Mouse (Mus musculus): ENCODE measurements around the gene Prickle1.

GRCm38 (mm10) chr15:93635603-93636002 lies 39.9 kb upstream of the Prickle1 start:
- TF ChIP-seq CTCF (IDR thresholded peaks at IDR 0.05; ENCODE audit: low read depth) = no peak
- TF ChIP-seq EP300 (IDR thresholded peaks at IDR 0.05; ENCODE audit: low read depth) = no peak
